Mouse (Mus musculus): ENCODE data around the gene Cog5. TPM values are rescaled to one million over a fixed set of nuclear protein-coding genes. Genes with fewer than 3 reads are reported as not detected.

Cog5 gene
- polyA plus RNA-seq, 1 experiment from 2014 or later, result 13.3 TPM

- H3K9ac ChIP-seq, result no peak overlapping the region
- H3K4me3 ChIP-seq, result no peak overlapping the region
- WGBS (ENCODE audit: insufficient replicate concordance), result 79% methylated on average over 4 of the region's 4 CpGs
- H3K4me2 ChIP-seq, result no peak overlapping the region
- H3K4me1 ChIP-seq, result no peaks in the 10 kb centered on the region
- no peak for ATAC-seq
- no peaks in the 10 kb centered on the region for H3K27me3 ChIP-seq (replicated peaks)
- H3K27ac ChIP-seq, result no peak overlapping the region
- H3K9me3 ChIP-seq (replicated peaks), result no peaks in the 10 kb centered on the region
- no peaks in the 10 kb centered on the region for H3K36me3 ChIP-seq
Observed at GRCm38 (mm10) chr12:31876775-31877174, 222.1 kb downstream of the Cog5 start.

GRCm38 (mm10) chr12:31882736-31883135, 228.1 kb downstream of the Cog5 start:
- ATAC-seq, result no peak
- 53% methylated on average over 1 of the region's 1 CpGs for WGBS (ENCODE audit: insufficient replicate concordance)
- no peaks in the 10 kb centered on the region for H3K4me1 ChIP-seq
- no peak overlapping the region for H3K27ac ChIP-seq
- no peak overlapping the region for H3K9ac ChIP-seq
- H3K4me3 ChIP-seq, result no peak overlapping the region
- H3K36me3 ChIP-seq, result peaks cover 10% of the 10 kb centered on the region
- H3K4me2 ChIP-seq, result no peak overlapping the region
- no peaks in the 10 kb centered on the region for H3K27me3 ChIP-seq (replicated peaks)
- H3K9me3 ChIP-seq (replicated peaks), result no peaks in the 10 kb centered on the region

GRCm38 (mm10) chr12:31884365-31884764, 229.7 kb downstream of the Cog5 start:
- Histone ChIP-seq H3K27ac (no peak overlapping the region), H3K27me3 (replicated peaks) (no peaks in the 10 kb centered on the region), H3K9ac (no peak overlapping the region), H3K36me3 (peaks cover 10% of the 10 kb centered on the region), H3K4me1 (no peaks in the 10 kb centered on the region), H3K9me3 (replicated peaks) (no peaks in the 10 kb centered on the region), H3K4me3 (no peak overlapping the region), H3K4me2 (no peak overlapping the region)
- WGBS (ENCODE audit: insufficient replicate concordance), result 71% methylated on average over 4 of the region's 4 CpGs
- ATAC-seq, result no peak

GRCm38 (mm10) chr12:31885084-31885483, 230.4 kb downstream of the Cog5 start:
- Histone ChIP-seq H3K4me2 (no peak overlapping the region), H3K4me3 (no peak overlapping the region), H3K4me1 (no peaks in the 10 kb centered on the region), H3K36me3 (peaks cover 10% of the 10 kb centered on the region), H3K9me3 (replicated peaks) (no peaks in the 10 kb centered on the region), H3K27ac (no peak overlapping the region), H3K9ac (no peak overlapping the region), H3K27me3 (replicated peaks) (no peaks in the 10 kb centered on the region)
- ATAC-seq, result no peak
- WGBS (ENCODE audit: insufficient replicate concordance), result 67% methylated on average over 4 of the region's 4 CpGs

GRCm38 (mm10) chr12:31885844-31886606, 231.4 kb downstream of the Cog5 start:
- 82% methylated on average over 11 of the region's 11 CpGs for WGBS (ENCODE audit: insufficient replicate concordance)
- no peak for ATAC-seq
- Histone ChIP-seq H3K9me3 (replicated peaks) (no peaks in the 10 kb centered on the region), H3K4me3 (no peak overlapping the region), H3K9ac (no peak overlapping the region), H3K27ac (no peak overlapping the region), H3K36me3 (peaks cover 10% of the 10 kb centered on the region), H3K4me2 (no peak overlapping the region), H3K4me1 (no peaks in the 10 kb centered on the region), H3K27me3 (replicated peaks) (no peaks in the 10 kb centered on the region)

- ATAC-seq, result no peak
Observed at GRCm38 (mm10) chr12:31890685-31891084, 236.0 kb downstream of the Cog5 start.

GRCm38 (mm10) chr12:31892079-31892478, 237.4 kb downstream of the Cog5 start:
- H3K36me3 ChIP-seq, result no peaks in the 10 kb centered on the region
- no peak overlapping the region for H3K27ac ChIP-seq
- H3K27me3 ChIP-seq (replicated peaks), result no peaks in the 10 kb centered on the region
- no peak for ATAC-seq
- H3K4me1 ChIP-seq, result no peaks in the 10 kb centered on the region
- H3K9me3 ChIP-seq (replicated peaks), result no peaks in the 10 kb centered on the region
- no peak overlapping the region for H3K9ac ChIP-seq
- no peak overlapping the region for H3K4me3 ChIP-seq
- H3K4me2 ChIP-seq, result no peak overlapping the region

More at GRCm38 (mm10) chr12:31890685-31891084, 236.0 kb downstream of the Cog5 start:
- no peaks in the 10 kb centered on the region for H3K9me3 ChIP-seq (replicated peaks)
- WGBS (ENCODE audit: insufficient replicate concordance), result 75% methylated on average over 6 of the region's 6 CpGs
- H3K27me3 ChIP-seq (replicated peaks), result no peaks in the 10 kb centered on the region
- no peak overlapping the region for H3K4me2 ChIP-seq
- no peaks in the 10 kb centered on the region for H3K4me1 ChIP-seq
- no peak overlapping the region for H3K9ac ChIP-seq
- H3K4me3 ChIP-seq, result no peak overlapping the region
- peaks cover 10% of the 10 kb centered on the region for H3K36me3 ChIP-seq
- no peak overlapping the region for H3K27ac ChIP-seq

GRCm38 (mm10) chr12:31892771-31893170, 238.1 kb downstream of the Cog5 start:
- Histone ChIP-seq H3K9me3 (replicated peaks) (no peaks in the 10 kb centered on the region), H3K4me2 (no peak overlapping the region), H3K27ac (no peak overlapping the region), H3K36me3 (no peaks in the 10 kb centered on the region), H3K4me1 (no peaks in the 10 kb centered on the region), H3K27me3 (replicated peaks) (no peaks in the 10 kb centered on the region), H3K4me3 (no peak overlapping the region), H3K9ac (no peak overlapping the region)
- no peak for ATAC-seq
- WGBS (ENCODE audit: insufficient replicate concordance), result 80% methylated on average over 7 of the region's 7 CpGs

GRCm38 (mm10) chr12:31895095-31895734, 240.5 kb downstream of the Cog5 start:
- no peak for ATAC-seq
- H3K27me3 ChIP-seq (replicated peaks), result no peaks in the 10 kb centered on the region
- no peak overlapping the region for H3K4me2 ChIP-seq
- no peaks in the 10 kb centered on the region for H3K36me3 ChIP-seq
- WGBS (ENCODE audit: insufficient replicate concordance), result 63% methylated on average over 8 of the region's 8 CpGs
- no peaks in the 10 kb centered on the region for H3K9me3 ChIP-seq (replicated peaks)
- no peaks in the 10 kb centered on the region for H3K4me1 ChIP-seq
- no peak overlapping the region for H3K4me3 ChIP-seq
- H3K9ac ChIP-seq, result no peak overlapping the region
- H3K27ac ChIP-seq, result no peak overlapping the region

- no peak for ATAC-seq
Observed at GRCm38 (mm10) chr12:31895888-31896287, 241.2 kb downstream of the Cog5 start.

GRCm38 (mm10) chr12:31896295-31896694, 241.6 kb downstream of the Cog5 start:
- Histone ChIP-seq H3K4me2 (no peak overlapping the region), H3K4me3 (no peak overlapping the region), H3K9me3 (replicated peaks) (no peaks in the 10 kb centered on the region), H3K27ac (no peak overlapping the region), H3K36me3 (no peaks in the 10 kb centered on the region), H3K9ac (no peak overlapping the region), H3K27me3 (replicated peaks) (no peaks in the 10 kb centered on the region), H3K4me1 (no peaks in the 10 kb centered on the region)
- ATAC-seq, result no peak
- 69% methylated on average over 5 of the region's 5 CpGs for WGBS (ENCODE audit: insufficient replicate concordance)

More at GRCm38 (mm10) chr12:31895888-31896287, 241.2 kb downstream of the Cog5 start:
- 61% methylated on average over 2 of the region's 2 CpGs for WGBS (ENCODE audit: insufficient replicate concordance)
- no peak overlapping the region for H3K27ac ChIP-seq
- no peak overlapping the region for H3K4me3 ChIP-seq
- no peak overlapping the region for H3K9ac ChIP-seq
- H3K36me3 ChIP-seq, result no peaks in the 10 kb centered on the region
- H3K4me1 ChIP-seq, result no peaks in the 10 kb centered on the region
- H3K27me3 ChIP-seq (replicated peaks), result no peaks in the 10 kb centered on the region
- no peak overlapping the region for H3K4me2 ChIP-seq
- H3K9me3 ChIP-seq (replicated peaks), result no peaks in the 10 kb centered on the region

- peaks cover 2% of the 10 kb centered on the region; the same call in 1 of the 2 replicates for H3K36me3 ChIP-seq
- no peak overlapping the region for H3K4me2 ChIP-seq
- H3K9me3 ChIP-seq (replicated peaks), result no peaks in the 10 kb centered on the region
- WGBS (ENCODE audit: insufficient replicate concordance), result 71% methylated on average over 8 of the region's 8 CpGs
- H3K27ac ChIP-seq, result no peak overlapping the region
- no peaks in the 10 kb centered on the region for H3K4me1 ChIP-seq
- H3K4me3 ChIP-seq, result no peak overlapping the region
- no peak for ATAC-seq
- no peak overlapping the region for H3K9ac ChIP-seq
- no peaks in the 10 kb centered on the region for H3K27me3 ChIP-seq (replicated peaks)
Observed at GRCm38 (mm10) chr12:31896986-31897385, 242.3 kb downstream of the Cog5 start.

Measured in liver, embryonic 12.5 days (tissue).